Mouse (Mus musculus): Measurements from ENCODE around the gene Olfr1480. TPM values are rescaled to one million over a fixed set of nuclear protein-coding genes. Genes with fewer than 3 reads are reported as not detected.

Gene Olfr1480
- total RNA-seq (2021), result not detected
- long read RNA-seq, experiment 1, result 0 reads
- long read RNA-seq, experiment 2, result 0 reads

- DNase-seq (ENCODE audit: low spot score in 2 of 2), result no peak
Observed at GRCm38 (mm10) chr19:13527613-13528012, at the start of gene Olfr1480. TSS of gene Olfr1480 (plus strand) at chr19:13527913.

GRCm38 (mm10) chr19:13480096-13480495 is 47.6 kb upstream of the Olfr1480 start, which contains the start of gene Olfr1475:
TSS of gene Olfr1475 (minus strand) at chr19:13480196.
- DNase-seq (ENCODE audit: low spot score in 2 of 2), result no peak

GRCm38 (mm10) chr19:13500246-13500645 is 27.5 kb upstream of the Olfr1480 start, which contains the start of gene Olfr1477:
TSS of gene Olfr1477 (plus strand) at chr19:13500546.
- DNase-seq (ENCODE audit: low spot score in 2 of 2), result no peak

Other genes with a start within 250 kb of the Olfr1480 start
- not detected for gene Olfr1465, start 212.4 kb upstream of the Olfr1480 start, total RNA-seq (2021)
- not detected for gene Olfr1466, start 189.1 kb upstream of the Olfr1480 start, total RNA-seq (2021)
- gene Olfr1467, start 165.7 kb upstream of the Olfr1480 start, total RNA-seq (2021), result not detected
- gene Olfr1469, start 120.1 kb upstream of the Olfr1480 start, total RNA-seq (2021), result not detected
- not detected for gene Olfr1471, start 84.5 kb upstream of the Olfr1480 start, total RNA-seq (2021)
- not detected for gene Olfr1472, start 71.8 kb upstream of the Olfr1480 start, total RNA-seq (2021)
- not detected for gene Olfr1474, start 58.3 kb upstream of the Olfr1480 start, total RNA-seq (2021)
- gene Olfr1475, start 47.7 kb upstream of the Olfr1480 start, total RNA-seq (2021), result not detected
- not detected for gene Olfr1477, start 27.4 kb upstream of the Olfr1480 start, total RNA-seq (2021)
- not detected for gene Olfr1484, start 55.6 kb downstream of the Olfr1480 start, total RNA-seq (2021)
- not detected for gene Olfr1487, start 89.5 kb downstream of the Olfr1480 start, total RNA-seq (2021)
- not detected for gene Olfr1489, start 103.7 kb downstream of the Olfr1480 start, total RNA-seq (2021)
- gene Olfr1490, start 123.2 kb downstream of the Olfr1480 start, total RNA-seq (2021), result not detected
- not detected for gene Olfr1491, start 169.4 kb downstream of the Olfr1480 start, total RNA-seq (2021)
- gene Olfr1493-ps1, start 195.4 kb downstream of the Olfr1480 start, total RNA-seq (2021), result not detected
- gene Olfr1494, start 211.8 kb downstream of the Olfr1480 start, total RNA-seq (2021), result not detected
- gene Olfr1495, start 236.7 kb downstream of the Olfr1480 start, total RNA-seq (2021), result not detected
- not detected for gene Olfr1496, start 250.0 kb downstream of the Olfr1480 start, total RNA-seq (2021)